Mouse (Mus musculus): Measurements from ENCODE around the gene Aqp8. TPM values are rescaled to one million over a fixed set of nuclear protein-coding genes. Genes with fewer than 3 reads are reported as not detected.

Aqp8 gene
- polyA plus RNA-seq, 1 experiment from 2014 or later: not detected

- H3K9me3 ChIP-seq (ENCODE audit: low read depth, low read length): peaks cover 4% of the 10 kb centered on the region; the same call in 1 of the 2 replicates
- H3K36me3 ChIP-seq (ENCODE audit: insufficient read depth): no peaks in the 10 kb centered on the region
- H3K4me3 ChIP-seq (ENCODE audit: low read depth, low read length): no peak overlapping the region
- no peak overlapping the region for H3K9ac ChIP-seq
- DNase-seq: no peak
- no peaks in the 10 kb centered on the region for H3K27me3 ChIP-seq (ENCODE audit: insufficient read depth, low read length)
- 75% methylated on average over 7 of the region's 7 CpGs for WGBS
- no peak overlapping the region for H3K4me2 ChIP-seq
- TF ChIP-seq CTCF (IDR thresholded peaks at IDR 0.05; ENCODE audit: low read depth): no peak
- no peaks in the 10 kb centered on the region for H3K4me1 ChIP-seq (ENCODE audit: insufficient read depth)
- ATAC-seq (ENCODE audit: insufficient read depth): no peak
- H3K27ac ChIP-seq (ENCODE audit: low read depth): no peak overlapping the region
Measured at GRCm38 (mm10) chr7:123507946-123508345, 45.9 kb downstream of the Aqp8 start.

Other genes starting within 250 kb of the Aqp8 start
- gene Slc5a11, start 247.5 kb upstream of the Aqp8 start, polyA plus RNA-seq (2014; fragmentation: Nextera tagmentation; extraction: Ambion mirVana): 1.2 and 1.6 TPM in 2 replicates
- gene Lcmt1, start 92.5 kb upstream of the Aqp8 start, polyA plus RNA-seq (2014; fragmentation: Nextera tagmentation; extraction: Ambion mirVana): 43.9 and 46.8 TPM in 2 replicates
- gene Arhgap17, start 92.4 kb upstream of the Aqp8 start, polyA plus RNA-seq (2014; fragmentation: Nextera tagmentation; extraction: Ambion mirVana): 26.1 and 27.1 TPM in 2 replicates
- gene Zkscan2, start 38.2 kb downstream of the Aqp8 start, polyA plus RNA-seq (2014; fragmentation: Nextera tagmentation; extraction: Ambion mirVana): 2.2 and 3.3 TPM in 2 replicates

Measured in lung, embryonic 14.5 days (tissue).